Mouse (Mus musculus): ENCODE measurements around the gene Arl5a.

DNA sequence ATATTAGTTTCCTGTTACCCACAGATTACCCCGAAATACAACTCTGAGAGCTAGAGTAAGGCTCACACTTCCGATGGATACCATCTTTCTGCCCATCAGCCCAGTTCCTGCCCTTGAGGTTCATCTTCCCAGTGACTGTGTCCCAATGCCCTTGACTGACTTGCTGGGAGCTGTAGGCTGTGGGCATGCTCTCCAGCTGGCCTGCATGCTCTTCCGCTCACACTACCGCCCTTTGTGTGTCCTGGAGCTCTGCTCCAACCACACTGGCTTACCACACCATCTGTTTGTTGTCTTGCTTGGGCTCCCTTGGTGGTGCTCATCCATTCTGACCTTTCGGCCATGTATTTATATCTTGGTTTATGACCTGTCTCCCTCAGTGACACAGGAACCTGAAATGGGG is 57.0 kb downstream of the Arl5a start:
- TF ChIP-seq POLR2A (IDR thresholded peaks at IDR 0.05; ENCODE audit: low read depth, low read length) (no peak), CTCF (IDR thresholded peaks at IDR 0.05; ENCODE audit: borderline replicate concordance, insufficient read depth, low read length) (no peak)
